Mouse (Mus musculus) heart, embryonic 13.5 days (tissue): Measurements from ENCODE around the gene Ppp4r4. TPM values are rescaled to one million over a fixed set of nuclear protein-coding genes. Genes with fewer than 3 reads are reported as not detected.

Experiments used
- ATAC-seq: fragments of 200-750 bp; cut with Nextera tagmentation; 2 replicates; pipeline ENCODE4 v1.8.0; 2017; ENCODE audit warnings: moderate TSS enrichment; ENCODE audit not compliant: insufficient number of reproducible peaks, low FRiP score, low TSS enrichment; ENCODE audit errors: extremely low read depth
- H3K27ac ChIP-seq: fragments of 300-500 bp; sonication (generic); replicated peaks from 2 replicates; pipeline ENCODE4 v1.5.1; 2015; ENCODE audit warnings: moderate library complexity, mild to moderate bottlenecking, inconsistent platforms
- H3K27me3 ChIP-seq: fragments of 300-500 bp; sonication (generic); replicated peaks from 2 replicates; pipeline ENCODE4 v1.6.1; 2015; ENCODE audit warnings: mild to moderate bottlenecking, inconsistent platforms
- H3K36me3 ChIP-seq: fragments of 300-500 bp; sonication (generic); 2 replicates; pipeline ENCODE4 v1.6.1; 2015; ENCODE audit warnings: mild to moderate bottlenecking, inconsistent platforms
- H3K4me1 ChIP-seq: fragments of 300-500 bp; sonication (generic); 2 replicates; pipeline ENCODE4 v1.6.1; 2015; ENCODE audit warnings: inconsistent platforms
- H3K4me2 ChIP-seq: fragments of 300-500 bp; sonication (generic); 2 replicates; pipeline ENCODE4 v1.6.1; 2015; ENCODE audit warnings: inconsistent platforms, mild to moderate bottlenecking, moderate library complexity
- H3K4me3 ChIP-seq: fragments of 300-500 bp; sonication (generic); 2 replicates; pipeline ENCODE4 v1.5.1; 2015; ENCODE audit warnings: moderate library complexity, mild to moderate bottlenecking, inconsistent platforms
- H3K9ac ChIP-seq: fragments of 300-500 bp; sonication (generic); 2 replicates; pipeline ENCODE4 v1.6.1; 2015; ENCODE audit warnings: inconsistent platforms, mild to moderate bottlenecking, moderate library complexity
- H3K9me3 ChIP-seq: fragments of 300-500 bp; sonication (generic); 2 replicates; pipeline ENCODE4 v1.6.1; 2016; ENCODE audit warnings: inconsistent platforms
- WGBS: fragments of 180-500 bp; shearing (Covaris S2); methylation state at CpG from one replicate; pipeline ENCODE4 v1.1.7; 2015; ENCODE audit warnings: mixed read lengths; 5-methylcytosine and 5-hydroxymethylcytosine counted together
- polyA plus RNA-seq: library from polyadenylated mRNA; unstranded; fragments of >200 nt; fragmentation: Nextera tagmentation; extraction: Ambion mirVana; gene quantifications from 2 replicates; pipeline ENCODE4 v1.2.1, GENCODE M21; 2015

Gene Ppp4r4
- polyA plus RNA-seq, 1 experiment from 2014 or later: 0.19 TPM

DNA sequence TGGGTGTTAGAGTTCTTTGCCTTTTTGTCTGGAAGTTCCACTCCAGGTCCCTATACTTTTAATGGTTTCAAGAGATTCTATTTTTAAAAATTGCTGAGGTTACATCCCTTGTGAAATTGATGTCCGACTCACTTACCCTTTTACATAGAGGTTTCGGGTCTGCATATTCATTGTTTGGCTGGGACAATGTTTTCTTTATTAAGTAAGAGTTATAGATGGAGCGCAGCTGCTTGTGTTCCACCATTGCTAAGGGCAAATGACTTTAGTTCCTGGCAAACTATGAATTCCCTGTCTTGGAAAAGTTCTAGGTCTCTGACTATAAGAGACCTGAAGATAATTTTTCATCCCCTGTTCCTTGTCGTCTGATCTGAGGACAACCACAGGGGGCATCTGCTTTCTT lies 8.3 kb downstream of the Ppp4r4 start:
- Histone ChIP-seq H3K4me3 (no peak overlapping the region), H3K9me3 (no peaks in the 10 kb centered on the region), H3K4me1 (no peaks in the 10 kb centered on the region), H3K27ac (no peak overlapping the region), H3K9ac (no peak overlapping the region), H3K36me3 (no peaks in the 10 kb centered on the region), H3K4me2 (no peak overlapping the region), H3K27me3 (peaks cover under 1% of the 10 kb centered on the region; the same call in 1 of the 2 replicates)
- ATAC-seq: no peak
- 62% methylated on average over 4 of the region's 4 CpGs for WGBS

DNA sequence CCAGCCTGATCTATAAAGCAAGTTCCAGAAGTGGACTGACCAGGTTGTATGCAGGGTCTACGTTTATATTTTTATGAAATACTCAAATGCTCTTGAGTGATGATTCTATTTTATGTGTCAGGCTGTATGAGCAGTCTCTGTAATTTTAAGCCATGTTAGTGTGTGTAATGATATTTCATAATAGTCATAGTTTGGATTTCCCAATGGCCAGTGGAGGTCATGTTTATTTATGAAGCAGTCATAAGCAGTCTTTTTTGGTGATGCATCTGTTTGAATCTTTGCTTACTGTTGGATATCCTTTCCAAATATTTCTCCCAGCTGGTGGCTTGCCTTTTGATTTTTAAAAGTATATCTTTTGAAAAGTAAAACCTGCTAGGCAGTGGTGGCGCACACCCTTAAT lies 11.3 kb downstream of the Ppp4r4 start:
- WGBS: 78% methylated on average over 2 of the region's 2 CpGs
- H3K4me3 ChIP-seq: no peak overlapping the region
- no peak for ATAC-seq
- no peaks in the 10 kb centered on the region for H3K36me3 ChIP-seq
- H3K27ac ChIP-seq: no peak overlapping the region
- no peak overlapping the region for H3K4me2 ChIP-seq
- H3K9me3 ChIP-seq: no peaks in the 10 kb centered on the region
- no peaks in the 10 kb centered on the region for H3K27me3 ChIP-seq
- no peak overlapping the region for H3K9ac ChIP-seq
- H3K4me1 ChIP-seq: no peaks in the 10 kb centered on the region

DNA sequence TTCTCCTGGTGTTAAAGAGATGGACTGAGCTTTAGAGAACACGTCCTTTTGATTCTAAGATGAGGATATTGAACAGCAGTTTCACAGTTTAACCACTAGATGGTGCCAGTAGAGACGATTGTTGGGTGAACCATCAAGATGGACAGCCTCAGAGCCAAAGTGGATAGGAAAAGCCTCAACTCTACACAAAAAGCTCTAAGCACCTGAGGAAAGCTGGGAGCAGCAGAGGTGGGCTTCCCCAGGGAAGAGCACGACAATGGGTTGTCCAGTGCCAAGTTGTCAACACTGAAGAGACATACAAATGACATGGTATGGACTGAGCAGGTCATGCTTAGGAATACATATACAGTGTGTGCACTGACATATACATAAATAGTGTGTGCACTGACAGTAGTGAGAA lies 12.1 kb downstream of the Ppp4r4 start:
- Histone ChIP-seq H3K27me3 (no peaks in the 10 kb centered on the region), H3K36me3 (no peaks in the 10 kb centered on the region), H3K4me1 (no peaks in the 10 kb centered on the region), H3K9me3 (no peaks in the 10 kb centered on the region), H3K4me3 (no peak overlapping the region), H3K27ac (no peak overlapping the region), H3K9ac (no peak overlapping the region), H3K4me2 (no peak overlapping the region)
- WGBS: 4% methylated on average over 3 of the region's 3 CpGs
- no peak for ATAC-seq

DNA sequence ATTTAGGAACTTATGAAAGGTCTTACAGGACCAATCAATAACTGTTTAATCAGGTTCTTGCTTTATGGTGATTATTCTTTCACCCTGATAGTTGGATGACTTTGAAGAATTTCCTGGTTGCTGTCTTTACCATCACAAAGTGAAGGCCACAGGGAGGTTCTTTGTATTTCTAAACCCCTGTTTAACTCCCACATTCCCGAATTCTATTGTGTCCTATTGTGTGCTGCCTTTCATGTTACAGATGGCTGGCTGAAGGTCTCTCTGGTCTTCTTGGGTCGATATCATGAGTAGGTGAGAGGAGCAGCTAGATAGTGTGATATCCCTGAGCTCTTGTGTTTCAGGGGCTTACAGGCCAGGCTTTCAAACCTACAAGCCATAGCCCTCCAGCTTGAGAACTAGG lies 15.4 kb downstream of the Ppp4r4 start:
- Histone ChIP-seq H3K4me1 (no peaks in the 10 kb centered on the region), H3K4me3 (no peak overlapping the region), H3K27me3 (no peaks in the 10 kb centered on the region), H3K4me2 (no peak overlapping the region), H3K9me3 (no peaks in the 10 kb centered on the region), H3K27ac (no peak overlapping the region), H3K9ac (no peak overlapping the region), H3K36me3 (no peaks in the 10 kb centered on the region)
- 38% methylated on average over 2 of the region's 2 CpGs for WGBS
- no peak for ATAC-seq

DNA sequence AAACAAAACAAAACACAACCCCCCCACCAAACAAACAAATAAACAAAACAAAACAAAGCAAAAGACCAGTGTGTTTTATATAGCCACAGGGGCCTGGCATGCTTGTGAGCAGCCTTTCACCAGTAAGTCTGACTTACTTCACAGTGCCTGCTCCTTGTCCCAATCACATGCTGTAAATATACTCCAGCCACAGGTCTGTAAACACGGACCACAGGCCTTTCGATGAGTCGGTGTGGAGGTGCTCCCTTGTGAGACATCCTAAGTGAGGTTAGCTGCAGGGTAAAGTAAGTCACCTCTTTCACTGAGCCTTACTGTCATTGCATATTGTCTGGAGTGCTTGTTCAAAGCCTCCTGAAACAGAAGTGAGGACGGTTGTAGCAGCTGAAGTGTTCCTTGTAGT lies 16.4 kb downstream of the Ppp4r4 start:
- no peaks in the 10 kb centered on the region for H3K36me3 ChIP-seq
- H3K4me3 ChIP-seq: no peak overlapping the region
- H3K27me3 ChIP-seq: no peaks in the 10 kb centered on the region
- H3K4me2 ChIP-seq: no peak overlapping the region
- H3K27ac ChIP-seq: no peak overlapping the region
- H3K9ac ChIP-seq: no peak overlapping the region
- H3K4me1 ChIP-seq: no peaks in the 10 kb centered on the region
- WGBS: 56% methylated on average over 4 of the region's 4 CpGs
- no peak for ATAC-seq
- no peaks in the 10 kb centered on the region for H3K9me3 ChIP-seq

DNA sequence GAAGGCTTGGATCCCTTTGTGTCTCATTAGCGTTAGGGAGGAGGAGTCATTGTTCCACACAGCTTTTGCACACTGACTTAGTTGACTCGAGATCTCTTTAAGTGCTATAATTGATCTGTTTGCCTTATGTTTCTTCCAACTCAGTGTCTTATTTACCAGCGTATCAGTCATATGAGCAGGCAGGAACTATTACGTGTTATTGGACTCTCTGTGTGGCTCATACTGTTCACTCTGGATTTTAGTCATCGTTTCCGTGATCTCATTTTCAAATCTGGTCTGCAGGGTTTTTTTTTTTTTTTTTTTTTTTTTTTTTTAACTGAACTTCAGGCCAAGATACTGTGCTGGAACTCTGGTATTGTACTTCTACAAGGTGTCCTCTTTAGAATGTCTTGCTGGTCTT lies 18.0 kb downstream of the Ppp4r4 start:
- Histone ChIP-seq H3K27me3 (no peaks in the 10 kb centered on the region), H3K4me1 (no peaks in the 10 kb centered on the region), H3K4me2 (no peak overlapping the region), H3K9ac (no peak overlapping the region), H3K36me3 (no peaks in the 10 kb centered on the region), H3K9me3 (no peaks in the 10 kb centered on the region), H3K27ac (no peak overlapping the region), H3K4me3 (no peak overlapping the region)
- ATAC-seq: no peak
- WGBS: 77% methylated on average over 6 of the region's 6 CpGs

DNA sequence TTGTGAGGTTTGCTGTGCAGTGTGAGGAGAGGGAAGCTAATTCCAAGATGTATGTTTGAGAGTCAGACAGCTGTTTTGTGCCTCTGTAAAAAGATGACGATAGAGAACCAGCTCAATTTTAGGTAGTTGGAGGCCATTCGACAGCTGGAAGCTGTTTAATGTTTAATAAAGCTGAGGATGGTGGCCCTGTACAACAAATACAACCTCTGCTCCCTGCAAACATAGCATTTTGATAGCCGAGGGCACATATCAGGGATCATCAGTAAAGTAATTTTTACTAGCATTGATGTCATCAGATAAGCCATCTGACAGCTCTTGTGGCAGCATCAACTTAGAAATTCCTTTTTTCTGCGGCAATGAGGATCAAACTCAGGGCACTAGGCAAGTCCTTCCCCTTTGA lies 19.3 kb downstream of the Ppp4r4 start:
- H3K36me3 ChIP-seq: no peaks in the 10 kb centered on the region
- H3K4me3 ChIP-seq: no peak overlapping the region
- H3K9ac ChIP-seq: no peak overlapping the region
- no peak overlapping the region for H3K4me2 ChIP-seq
- H3K27me3 ChIP-seq: no peaks in the 10 kb centered on the region
- H3K27ac ChIP-seq: no peak overlapping the region
- no peak for ATAC-seq
- no peaks in the 10 kb centered on the region for H3K4me1 ChIP-seq
- no peaks in the 10 kb centered on the region for H3K9me3 ChIP-seq
- WGBS: 62% methylated on average over 4 of the region's 4 CpGs

DNA sequence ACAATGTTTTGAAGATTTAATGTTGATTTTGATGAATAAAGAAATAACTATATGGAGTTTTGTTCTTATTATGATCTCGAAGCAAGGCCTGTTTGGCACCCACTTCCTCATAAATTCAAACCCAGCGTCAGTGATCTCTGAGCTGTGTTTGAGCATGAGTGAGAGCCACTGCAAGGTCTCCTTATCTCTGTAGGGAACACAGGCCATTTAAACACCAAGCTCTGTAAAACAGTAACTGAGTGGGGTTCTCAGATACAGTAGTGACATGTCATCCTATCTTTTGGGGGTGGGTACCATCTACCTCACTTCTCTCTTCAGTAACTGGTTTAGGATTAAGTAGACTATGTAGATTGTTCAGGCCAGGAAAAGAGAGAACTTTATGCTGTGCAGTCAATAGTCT lies 20.4 kb downstream of the Ppp4r4 start:
- no peaks in the 10 kb centered on the region for H3K27me3 ChIP-seq
- no peak overlapping the region for H3K4me2 ChIP-seq
- H3K9me3 ChIP-seq: no peaks in the 10 kb centered on the region
- no peaks in the 10 kb centered on the region for H3K4me1 ChIP-seq
- H3K27ac ChIP-seq: no peak overlapping the region
- H3K9ac ChIP-seq: no peak overlapping the region
- H3K36me3 ChIP-seq: no peaks in the 10 kb centered on the region
- ATAC-seq: no peak
- H3K4me3 ChIP-seq: no peak overlapping the region
- 75% methylated on average over 2 of the region's 2 CpGs for WGBS

DNA sequence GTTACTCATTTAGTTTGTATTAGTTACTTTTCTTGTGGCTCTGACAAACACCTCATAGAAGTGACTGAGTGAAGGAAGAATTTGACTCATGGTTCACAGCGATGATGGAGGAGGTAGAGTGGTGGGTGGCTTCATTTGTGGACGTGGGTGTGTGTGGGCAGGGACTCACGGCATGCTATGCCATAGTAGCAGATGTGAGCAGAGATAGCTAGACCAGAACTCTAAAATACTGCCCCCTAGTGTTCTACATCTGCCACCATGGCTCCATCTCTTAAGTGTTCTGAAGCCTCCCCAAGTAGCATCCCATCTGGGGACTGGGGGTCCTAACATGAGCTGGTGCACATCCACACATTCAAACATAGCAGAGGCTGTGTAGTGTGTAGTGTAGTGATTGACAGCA lies 21.4 kb downstream of the Ppp4r4 start:
- Histone ChIP-seq H3K9me3 (no peaks in the 10 kb centered on the region), H3K4me2 (no peak overlapping the region), H3K4me1 (no peaks in the 10 kb centered on the region), H3K36me3 (no peaks in the 10 kb centered on the region), H3K4me3 (no peak overlapping the region), H3K9ac (no peak overlapping the region), H3K27me3 (no peaks in the 10 kb centered on the region), H3K27ac (no peak overlapping the region)
- no peak for ATAC-seq
- WGBS: 62% methylated on average over 3 of the region's 3 CpGs

DNA sequence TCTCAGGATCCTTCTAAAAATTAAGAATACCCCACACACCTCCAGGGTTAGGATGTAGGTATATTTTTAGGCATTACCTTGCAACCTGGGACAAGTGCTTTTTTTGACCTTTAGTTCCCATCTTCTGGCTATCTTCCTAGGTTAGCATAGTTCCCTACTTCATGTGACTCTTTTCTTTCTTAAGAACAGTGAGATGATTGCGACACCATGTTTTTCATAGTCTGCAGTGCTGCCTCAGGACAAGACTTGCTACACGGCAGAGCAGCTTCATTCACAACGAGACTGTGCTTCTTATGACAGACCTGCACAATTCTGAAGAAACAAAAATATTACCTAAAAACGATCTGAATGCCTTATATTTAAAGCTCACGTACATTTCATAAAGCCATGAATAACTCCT lies 24.8 kb downstream of the Ppp4r4 start:
- Histone ChIP-seq H3K36me3 (no peaks in the 10 kb centered on the region), H3K4me3 (no peak overlapping the region), H3K4me2 (no peak overlapping the region), H3K27ac (no peak overlapping the region), H3K9ac (no peak overlapping the region), H3K9me3 (no peaks in the 10 kb centered on the region), H3K4me1 (no peaks in the 10 kb centered on the region), H3K27me3 (no peaks in the 10 kb centered on the region)
- ATAC-seq: no peak
- WGBS: 80% methylated on average over 5 of the region's 5 CpGs

DNA sequence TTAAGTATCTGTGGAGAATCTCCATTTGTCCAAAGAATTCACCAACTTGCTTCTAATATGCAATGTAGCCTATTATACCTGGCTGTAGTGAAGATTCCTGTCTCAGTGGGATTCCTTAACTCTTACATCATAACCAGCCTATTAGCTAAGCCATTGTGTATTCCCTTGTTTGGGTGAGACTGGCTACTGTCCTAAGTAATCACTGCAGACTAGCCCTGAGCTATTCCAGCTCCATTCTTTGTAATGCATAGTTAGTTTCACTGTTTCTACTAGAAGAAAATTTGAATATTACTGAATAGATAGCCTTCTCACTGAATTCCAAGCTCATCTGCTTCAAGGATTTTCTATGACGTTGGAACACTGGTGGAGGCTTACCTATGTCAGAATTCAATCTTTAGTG lies 32.6 kb downstream of the Ppp4r4 start:
- Histone ChIP-seq H3K36me3 (no peaks in the 10 kb centered on the region), H3K4me1 (no peaks in the 10 kb centered on the region), H3K9me3 (no peaks in the 10 kb centered on the region), H3K27ac (no peak overlapping the region), H3K4me2 (no peak overlapping the region), H3K4me3 (no peak overlapping the region), H3K27me3 (peaks cover 4% of the 10 kb centered on the region; the same call in 1 of the 2 replicates), H3K9ac (no peak overlapping the region)
- 49% methylated on average over 1 of the region's 1 CpGs for WGBS
- ATAC-seq: no peak

DNA sequence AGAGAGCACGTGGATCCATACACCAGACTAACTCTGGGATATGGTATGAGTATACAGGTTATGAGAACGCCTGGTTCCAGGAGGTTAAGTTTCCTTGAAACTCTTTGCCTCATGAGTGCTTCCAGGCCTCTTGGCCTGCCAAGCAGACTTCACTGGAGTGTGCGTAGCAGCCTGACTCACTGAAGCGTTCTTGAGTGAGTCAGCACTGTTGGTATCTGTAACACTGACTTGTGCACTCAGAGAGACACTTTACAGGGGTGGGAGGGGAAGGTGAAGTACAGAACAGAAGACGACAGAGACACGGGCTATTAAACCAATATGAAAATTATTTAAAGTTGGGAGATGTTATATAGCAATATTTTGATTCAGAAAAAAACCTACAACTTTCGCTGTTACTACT lies 33.1 kb downstream of the Ppp4r4 start:
- no peak for ATAC-seq
- Histone ChIP-seq H3K27me3 (peaks cover 4% of the 10 kb centered on the region; the same call in 1 of the 2 replicates), H3K27ac (no peak overlapping the region), H3K9ac (no peak overlapping the region), H3K4me1 (no peaks in the 10 kb centered on the region), H3K4me3 (no peak overlapping the region), H3K9me3 (no peaks in the 10 kb centered on the region), H3K4me2 (no peak overlapping the region), H3K36me3 (no peaks in the 10 kb centered on the region)
- 59% methylated on average over 7 of the region's 7 CpGs for WGBS

DNA sequence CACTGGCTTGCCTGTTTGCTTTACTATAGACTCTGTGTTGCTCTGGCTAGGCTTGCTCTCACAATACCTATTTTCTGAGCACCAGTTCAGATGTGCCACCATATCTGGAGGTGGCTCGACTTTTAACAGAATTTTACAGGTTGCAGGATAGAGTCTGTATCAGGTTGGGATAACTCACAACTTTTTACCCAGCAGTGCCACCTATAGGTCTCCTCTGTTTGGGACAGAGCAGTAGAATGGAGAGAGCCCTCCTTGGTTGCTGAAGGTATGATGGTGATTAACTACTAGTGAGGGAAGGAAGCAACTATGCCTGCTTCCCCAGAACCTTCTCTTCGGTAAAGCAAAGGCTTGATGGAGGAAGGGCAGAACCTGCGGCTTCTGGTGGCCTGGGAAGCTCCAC lies 35.0 kb downstream of the Ppp4r4 start:
- H3K27me3 ChIP-seq: peaks cover 4% of the 10 kb centered on the region; the same call in 1 of the 2 replicates
- 58% methylated on average over 3 of the region's 3 CpGs for WGBS
- no peak for ATAC-seq
- no peaks in the 10 kb centered on the region for H3K4me1 ChIP-seq
- H3K4me3 ChIP-seq: no peak overlapping the region
- H3K27ac ChIP-seq: no peak overlapping the region
- H3K4me2 ChIP-seq: no peak overlapping the region
- H3K36me3 ChIP-seq: no peaks in the 10 kb centered on the region
- H3K9me3 ChIP-seq: no peaks in the 10 kb centered on the region
- no peak overlapping the region for H3K9ac ChIP-seq
